Mouse (Mus musculus) heart, adult 2 months (tissue): ENCODE data around the gene Gm9573. TPM values are rescaled to one million over a fixed set of nuclear protein-coding genes. Genes with fewer than 3 reads are reported as not detected.

Experiments used
- DNase-seq, 2 experiments: peaks; one replicate each; pipeline ENCODE4 v3.0.0; 2021
- H3K27ac ChIP-seq: fragments of 200-600 bp; 2 replicates; pipeline ENCODE4 v1.8.1; 2022
- H3K27me3 ChIP-seq: fragments of 200-500 bp; 2 replicates; pipeline ENCODE4 v1.6.1; 2012; ENCODE audit warnings: mild to moderate bottlenecking, low read length, inconsistent platforms, mixed read lengths; ENCODE audit not compliant: control insufficient read depth, insufficient read depth
- H3K36me3 ChIP-seq: fragments of 200-500 bp; 2 replicates; pipeline ENCODE4 v1.6.1; 2012; ENCODE audit warnings: low read length, inconsistent platforms; ENCODE audit not compliant: control insufficient read depth, insufficient read depth
- H3K4me1 ChIP-seq: fragments of 200-500 bp; 2 replicates; pipeline ENCODE4 v1.6.1; 2011; ENCODE audit warnings: low read length; ENCODE audit not compliant: control insufficient read depth, insufficient read depth
- H3K4me3 ChIP-seq: fragments of 200-600 bp; 2 replicates; pipeline ENCODE4 v1.8.1; 2022
- H3K79me2 ChIP-seq: fragments of 200-500 bp; replicated peaks from 2 replicates; pipeline ENCODE4 v1.6.1; 2012; ENCODE audit warnings: mild to moderate bottlenecking, inconsistent platforms, low read length, moderate library complexity, mixed read lengths; ENCODE audit not compliant: control insufficient read depth, insufficient read depth
- H3K9ac ChIP-seq: fragments of 200-500 bp; 2 replicates; pipeline ENCODE4 v1.6.1; 2012; ENCODE audit warnings: low read depth, mild to moderate bottlenecking, control low read depth, inconsistent platforms, low read length, mixed read lengths
- CTCF ChIP-seq: fragments of 200-600 bp; IDR thresholded peaks from 2 replicates; pipeline ENCODE4 v1.8.1; 2022; ENCODE audit warnings: antibody characterized with exemption, mild to moderate bottlenecking, moderate library complexity
- EP300 ChIP-seq: fragments of 200-500 bp; IDR thresholded peaks from 2 replicates; pipeline ENCODE4 v1.6.1; 2011; ENCODE audit warnings: low read depth, low read length, control low read depth; ENCODE audit not compliant: insufficient read depth
- POLR2A ChIP-seq: fragments of 200-500 bp; IDR thresholded peaks from 2 replicates; pipeline ENCODE4 v1.6.1; 2011; ENCODE audit warnings: mild to moderate bottlenecking, low read depth, low read length, control low read depth; ENCODE audit not compliant: insufficient read depth
- WGBS: fragments of 180-500 bp; shearing (Covaris S2); methylation state at CpG from one replicate; pipeline ENCODE4 v1.1.7; 2018; 5-methylcytosine and 5-hydroxymethylcytosine counted together
- intact Hi-C: fragments of 180-260 bp; cut with DNase I; formaldehyde crosslinking; loops from one replicate; pipeline ENCODE4 v1.15.1; 2025
- polyA plus RNA-seq: library from polyadenylated mRNA; depleted of rRNA; stranded (reverse); fragments of >200 nt; gene quantifications from 2 replicates; pipeline ENCODE4 v1.2.3, GENCODE M21; 2012
- total RNA-seq, 2 experiments: library from RNA; stranded (reverse); gene quantifications; 2 replicates each; pipeline ENCODE4 v1.2.3; 2021

The Gm9573 gene
- total and polyA plus RNA-seq, 3 experiments, result not detected

DNA sequence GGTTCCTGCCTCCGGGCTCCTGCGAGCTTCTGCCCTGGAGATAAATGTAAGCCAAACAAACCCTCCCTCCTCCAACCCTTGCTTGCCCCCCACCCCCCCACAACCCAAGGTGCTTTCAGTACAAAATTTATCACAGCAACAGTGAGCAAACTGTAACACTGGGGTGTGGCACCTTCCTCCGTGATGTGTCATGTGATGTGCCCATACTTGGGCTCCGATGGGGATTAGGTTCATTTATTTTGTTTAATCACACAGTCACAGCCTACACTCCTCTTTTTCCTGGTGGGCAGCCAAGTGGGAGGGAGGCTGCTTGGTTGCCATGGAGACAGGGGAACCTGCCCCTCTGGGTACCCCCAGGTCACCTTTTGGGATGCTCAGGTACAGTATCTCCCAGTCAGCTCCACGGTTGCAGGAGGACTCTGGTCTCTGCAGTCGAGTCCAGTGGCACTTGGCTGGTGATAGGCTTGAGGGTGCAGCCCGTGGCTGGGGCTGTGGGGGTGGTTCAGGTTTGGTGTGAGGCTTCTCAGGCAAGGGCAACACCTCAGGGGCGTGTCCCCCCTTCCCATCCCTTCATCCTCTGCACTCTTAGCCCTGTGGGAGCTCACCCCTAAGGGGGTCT, 24.6 kb downstream of the Gm9573 start:
- H3K79me2 ChIP-seq, result no peaks in the 10 kb centered on the region
- intact Hi-C loops, result no loop called here
- 34% methylated on average over 8 of the region's 8 CpGs for WGBS
- TF ChIP-seq EP300, result no peak
- no peaks in the 10 kb centered on the region for H3K36me3 ChIP-seq
- no peak overlapping the region for H3K4me3 ChIP-seq
- H3K27ac ChIP-seq, result no peak overlapping the region
- H3K27me3 ChIP-seq, result no peaks in the 10 kb centered on the region
- no peaks in the 10 kb centered on the region for H3K4me1 ChIP-seq
- DNase-seq, result no peak
- H3K9ac ChIP-seq, result no peak overlapping the region

DNA sequence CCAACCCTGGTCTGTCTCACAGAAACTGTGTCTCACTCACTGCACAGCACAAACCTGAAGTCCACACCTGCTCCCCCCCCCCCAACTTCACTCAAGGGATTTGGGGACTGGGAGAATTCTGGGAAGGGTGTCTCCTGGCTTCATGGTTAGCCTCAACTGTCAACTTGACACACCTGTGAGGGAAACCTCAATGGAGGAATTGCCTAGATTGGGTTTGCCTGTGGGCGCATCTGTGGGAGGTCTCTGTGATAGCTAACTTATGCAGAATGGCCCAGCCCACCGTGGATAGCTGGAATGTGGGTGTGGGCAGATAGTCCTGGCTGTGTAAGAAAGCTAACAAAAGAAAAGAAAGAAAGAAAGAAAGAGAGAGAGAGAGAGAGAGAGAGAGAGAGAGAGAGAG, 25.2 kb downstream of the Gm9573 start, which contains the start of gene Sfta2:
TSS of gene Sfta2 (plus strand) at position 301 of the 400 bp plus-strand sequence.
- WGBS, result 59% methylated on average over 2 of the region's 2 CpGs
- intact Hi-C loops, result no loop called here
- TF ChIP-seq CTCF (no peak), POLR2A (no peak), EP300 (no peak)

DNA sequence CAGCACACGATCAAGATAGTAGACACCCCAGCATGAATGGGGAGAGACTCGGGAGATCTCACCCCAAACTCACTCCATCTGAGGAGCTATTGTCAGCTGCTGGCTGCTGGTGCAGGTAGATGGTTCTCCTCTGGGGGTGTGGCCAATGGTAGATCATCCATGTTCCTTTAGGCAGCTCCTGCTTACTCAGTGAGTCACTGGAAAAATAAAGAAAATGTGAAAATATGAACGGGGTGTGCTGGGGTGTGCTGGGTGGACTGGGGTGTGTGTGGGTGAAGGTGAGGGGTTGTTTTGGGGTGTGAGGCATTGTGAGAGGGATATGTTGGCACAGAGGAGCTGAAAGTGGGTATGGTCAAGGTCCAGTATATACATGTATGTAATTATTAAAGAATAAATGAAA, 29.0 kb downstream of the Gm9573 start:
- 88% methylated on average over 3 of the region's 3 CpGs for WGBS
- TF ChIP-seq POLR2A, result no peak
- no peak for TF ChIP-seq EP300
- no peak for TF ChIP-seq CTCF
- H3K36me3 ChIP-seq, result no peaks in the 10 kb centered on the region
- intact Hi-C loops, result no loop called here
- no peak for DNase-seq
- no peaks in the 10 kb centered on the region for H3K27me3 ChIP-seq
- H3K9ac ChIP-seq, result no peak overlapping the region
- H3K27ac ChIP-seq, result no peak overlapping the region
- no peaks in the 10 kb centered on the region for H3K79me2 ChIP-seq
- H3K4me3 ChIP-seq, result no peak overlapping the region
- H3K4me1 ChIP-seq, result no peaks in the 10 kb centered on the region

More for the DNA sequence above, 25.2 kb downstream of the Gm9573 start, which contains the start of gene Sfta2:
- Histone ChIP-seq H3K4me1 (no peaks in the 10 kb centered on the region), H3K27me3 (no peaks in the 10 kb centered on the region), H3K79me2 (no peaks in the 10 kb centered on the region), H3K36me3 (no peaks in the 10 kb centered on the region), H3K9ac (no peak within 1 kb of the TSS), H3K4me3 (no peak within 1 kb of the TSS), H3K27ac (no peak within 1 kb of the TSS)
- DNase-seq, result no peak

DNA sequence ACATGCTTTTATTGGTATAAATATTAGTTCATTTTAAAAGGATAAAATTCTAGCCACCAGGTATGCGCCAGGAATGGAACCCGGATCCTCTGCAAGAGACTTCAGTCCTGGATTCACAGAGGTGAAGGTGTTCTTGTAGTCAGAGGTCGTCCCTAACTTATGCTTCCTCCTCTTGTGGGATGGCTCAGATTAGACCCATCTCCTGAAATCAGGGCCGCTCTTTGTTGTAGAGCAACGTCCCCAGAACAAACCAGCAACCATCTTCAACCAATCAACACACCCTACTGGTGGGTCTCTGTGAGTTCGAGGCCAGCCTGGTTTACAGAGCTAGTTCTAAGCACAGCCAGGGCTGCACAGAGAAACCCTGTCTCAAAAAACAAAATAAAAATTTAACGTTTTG, 32.0 kb downstream of the Gm9573 start:
- Histone ChIP-seq H3K27ac (no peak overlapping the region), H3K4me1 (peaks cover 2% of the 10 kb centered on the region), H3K4me3 (no peak overlapping the region), H3K36me3 (no peaks in the 10 kb centered on the region), H3K27me3 (no peaks in the 10 kb centered on the region), H3K9ac (no peak overlapping the region), H3K79me2 (no peaks in the 10 kb centered on the region)
- DNase-seq, result no peak
- 73% methylated on average over 7 of the region's 7 CpGs for WGBS
- intact Hi-C loops, result loop anchor here (5.0 kb wide), 1 partner anchor 133 kb away; no protein-coding TSS in a partner anchor
- TF ChIP-seq EP300 (no peak), CTCF (no peak), POLR2A (no peak)

GRCm38 (mm10) chr17:35593786-35594185, 32.7 kb downstream of the Gm9573 start:
- Histone ChIP-seq H3K36me3 (no peaks in the 10 kb centered on the region), H3K4me3 (no peak overlapping the region), H3K27me3 (no peaks in the 10 kb centered on the region), H3K4me1 (peaks cover 2% of the 10 kb centered on the region), H3K9ac (no peak overlapping the region), H3K79me2 (no peaks in the 10 kb centered on the region), H3K27ac (no peak overlapping the region)
- DNase-seq, result no peak
- no peak for TF ChIP-seq POLR2A
- no peak for TF ChIP-seq CTCF
- TF ChIP-seq EP300, result no peak
- intact Hi-C loops, result loop anchor here (5.0 kb wide), 1 partner anchor 134 kb away; no protein-coding TSS in a partner anchor
- WGBS, result 24% methylated on average over 4 of the region's 4 CpGs

DNA sequence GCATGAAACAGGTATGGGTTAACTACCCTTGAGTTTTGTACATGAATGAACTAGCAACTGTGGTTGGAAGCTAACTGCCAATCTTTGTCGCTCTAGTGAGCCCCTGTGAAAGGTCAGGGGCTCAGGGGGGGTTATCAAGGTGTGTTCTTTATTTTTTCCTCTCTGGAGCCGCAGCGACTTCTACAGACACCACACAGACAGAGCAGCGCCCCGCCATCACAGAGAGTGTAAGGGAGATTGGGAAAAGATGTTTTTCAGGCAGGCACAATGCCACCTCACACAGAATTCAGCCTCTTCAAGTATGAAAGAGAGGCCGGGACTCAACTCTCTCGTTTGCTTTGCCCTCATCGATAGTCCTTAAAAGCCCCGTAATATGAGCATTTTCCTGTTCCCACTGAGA, 34.3 kb downstream of the Gm9573 start:
- intact Hi-C loops, result loop anchor here (5.0 kb wide), 1 partner anchor 135 kb away; no protein-coding TSS in a partner anchor
- DNase-seq, result no peak
- 73% methylated on average over 9 of the region's 9 CpGs for WGBS

More for the DNA sequence above, 34.3 kb downstream of the Gm9573 start:
- no peaks in the 10 kb centered on the region for H3K79me2 ChIP-seq
- H3K36me3 ChIP-seq, result no peaks in the 10 kb centered on the region
- H3K27me3 ChIP-seq, result no peaks in the 10 kb centered on the region
- no peak overlapping the region for H3K9ac ChIP-seq
- H3K4me3 ChIP-seq, result no peak overlapping the region
- TF ChIP-seq CTCF, result no peak
- TF ChIP-seq EP300, result no peak
- TF ChIP-seq POLR2A, result no peak
- no peak overlapping the region for H3K27ac ChIP-seq
- peaks cover 2% of the 10 kb centered on the region for H3K4me1 ChIP-seq
